In genomic region chr3:144203259-144203987, GRCm38 (mm10) we compare ENCODE assay signal across 8 mouse cellular contexts. TPM values are rescaled to one million over a fixed set of nuclear protein-coding genes. Genes with fewer than 3 reads are reported as not detected.
DNase-seq lines count a peak whose midpoint lies in the region; ATAC-seq and TF ChIP-seq lines count a peak whose summit lies in the region.

No protein-coding gene starts in this region.

- H3K27me3 ChIP-seq in kidney, postnatal 0 days (ENCODE audit: insufficient read depth, low read length): no peaks in the 10 kb centered on the region
- H3K27me3 ChIP-seq in midbrain, embryonic 13.5 days: peaks cover 11% of the 10 kb centered on the region; the same call in 1 of the 2 replicates

- H3K36me3 ChIP-seq in kidney, postnatal 0 days (ENCODE audit: insufficient read depth, low read length): no peaks in the 10 kb centered on the region
- H3K36me3 ChIP-seq in midbrain, embryonic 13.5 days: no peaks in the 10 kb centered on the region

- H3K27ac ChIP-seq in kidney, postnatal 0 days: peak overlapping the region; percentile 98
- H3K27ac ChIP-seq in midbrain, embryonic 13.5 days: peak overlapping the region; percentile 77

- H3K9me3 ChIP-seq in kidney, postnatal 0 days (replicated peaks; ENCODE audit: low read length): no peaks in the 10 kb centered on the region
- H3K9me3 ChIP-seq in midbrain, embryonic 13.5 days: no peaks in the 10 kb centered on the region

- peak overlapping the region; percentile 80 for H3K4me3 ChIP-seq in kidney, postnatal 0 days (replicated peaks; ENCODE audit: low read depth, low read length)
- peak overlapping the region; percentile 71 for H3K4me3 ChIP-seq in midbrain, embryonic 13.5 days (replicated peaks)

- peak overlapping the region; percentile 83 for H3K9ac ChIP-seq in kidney, postnatal 0 days (ENCODE audit: low read depth, low read length)
- peak overlapping the region; percentile 92 for H3K9ac ChIP-seq in midbrain, embryonic 13.5 days (replicated peaks)

- DNase-seq in gastrocnemius, adult 18-20 months (ENCODE audit: low spot score): peak; percentile 9
- DNase-seq in gastrocnemius, postnatal 25 days: no peak
- peak; percentile 25 for DNase-seq in ZHBTc4 (ENCODE audit: low read depth, low spot score)
- DNase-seq in heart, adult 9 months (ENCODE audit: low spot score in 2 of 2): peak; percentile 22 to 25
- peak; percentile 75 for DNase-seq in kidney, postnatal 0 days (ENCODE audit: low spot score)
- DNase-seq in left cerebral cortex, adult 11 months (ENCODE audit: low spot score): no peak
- no peak for DNase-seq in left cerebral cortex, adult 8-10 months (ENCODE audit: low spot score in 2 of 2)

- WGBS in kidney, postnatal 0 days: 0% methylated on average over 15 of the region's 15 CpGs
- 0% methylated on average over 15 of the region's 15 CpGs for WGBS in midbrain, embryonic 13.5 days

- peaks cover 3% of the 10 kb centered on the region; the same call in 1 of the 2 replicates for H3K4me1 ChIP-seq in kidney, postnatal 0 days (replicated peaks; ENCODE audit: insufficient read depth, low read length)
- H3K4me1 ChIP-seq in midbrain, embryonic 13.5 days (replicated peaks): peaks cover 51% of the 10 kb centered on the region

- no peak for ATAC-seq in kidney, postnatal 0 days (replicated peaks; ENCODE audit: low FRiP score, low read depth)
- ATAC-seq in midbrain, embryonic 13.5 days: no peak

- TF ChIP-seq CTCF in kidney, postnatal 0 days (IDR thresholded peaks at IDR 0.05; ENCODE audit: low read depth): no peak

- H3K4me2 ChIP-seq in kidney, postnatal 0 days (ENCODE audit: low read length): peak overlapping the region; percentile 93
- H3K4me2 ChIP-seq in midbrain, embryonic 13.5 days (replicated peaks): peak overlapping the region; percentile 94

RNA-seq across cellular contexts. Expression of gene Lmo4, which starts 1.6 kb away (rescaled TPM):
- 10 to 100 TPM; 19.9 to 24.2 TPM for total RNA-seq in gastrocnemius, adult 18-20 months (2021)
- total RNA-seq in gastrocnemius, postnatal 25 days (2021): 10 to 100 TPM; 17.9 to 18.9 TPM
- 53.2 and 55.3 TPM in 2 replicates for polyA plus RNA-seq in kidney, postnatal 0 days (2015; fragmentation: Nextera tagmentation; extraction: Ambion mirVana)
- 55.3 and 60.6 TPM in 2 replicates for polyA plus RNA-seq in midbrain, embryonic 13.5 days (2015; fragmentation: Nextera tagmentation; extraction: Ambion mirVana)
- total RNA-seq in left cerebral cortex, adult 8-10 months (2022): 100 to 1,000 TPM; 234 to 286 (median 267) TPM

Comparison
In these comparisons a context has a peak if more than half of its experiments do, and no peak if none do; other contexts are left out.
1. DNase-seq: peak in gastrocnemius, adult 18-20 months (single experiment), ZHBTc4 (single experiment), heart, adult 9 months (2 of 2) and kidney, postnatal 0 days (single experiment); none in gastrocnemius, postnatal 25 days (single experiment), left cerebral cortex, adult 11 months (single experiment) and left cerebral cortex, adult 8-10 months (0 of 2).
2. RNA of gene Lmo4, which starts 1.6 kb away (total RNA-seq): 234 to 286 TPM in left cerebral cortex, adult 8-10 months; 19.9 to 24.2 TPM in gastrocnemius, adult 18-20 months and 17.9 to 18.9 TPM in gastrocnemius, postnatal 25 days; every median in the first group is over 4 times any median in the second.